Mouse (Mus musculus): ENCODE results near the gene Polr1d.

DNA sequence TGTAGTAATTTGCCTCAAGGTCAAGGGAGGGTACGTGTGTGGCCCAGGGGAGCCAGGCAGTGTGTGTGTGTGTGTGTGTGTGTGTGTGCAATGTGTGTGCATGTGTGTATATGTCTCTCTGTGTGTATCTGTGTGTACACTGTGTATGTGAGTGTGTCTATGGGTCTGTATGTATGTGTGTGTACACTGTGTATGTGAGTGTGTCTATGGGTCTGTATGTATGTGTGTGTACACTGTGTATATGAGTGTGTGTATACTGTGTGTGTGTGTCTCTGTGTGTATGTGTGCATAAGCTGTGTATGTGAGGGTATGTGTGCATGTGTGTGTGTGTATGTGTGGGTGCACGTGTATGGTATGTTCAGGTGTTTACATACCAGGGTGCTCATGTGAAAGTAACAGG is 82.9 kb downstream of the Polr1d start:
- no peak for TF ChIP-seq CTCF (IDR thresholded peaks at IDR 0.05)
- TF ChIP-seq POLR2A (IDR thresholded peaks at IDR 0.05; ENCODE audit: insufficient read depth, low read depth, low read length), result no peak
- TF ChIP-seq EP300 (IDR thresholded peaks at IDR 0.05; ENCODE audit: insufficient read depth, low read depth, low read length), result no peak
